Mouse (Mus musculus): ENCODE data around the gene Trim65. TPM values are rescaled to one million over a fixed set of nuclear protein-coding genes. Genes with fewer than 3 reads are reported as not detected.

Trim65 gene
- total RNA-seq (2021) = 1 to 10 TPM; 4.2 to 6.6 TPM
- long read RNA-seq, experiment 1, full-length matches to known transcripts = 3 of 4 reads
- long read RNA-seq, experiment 1, partial matches to known transcripts = 1 of 4 reads
- long read RNA-seq, experiment 1, other reads (novel, unspliced or antisense) = 0 of 4 reads
- long read RNA-seq, experiment 2, full-length matches to known transcripts = 4 of 4 reads
- long read RNA-seq, experiment 2, partial matches to known transcripts = 0 of 4 reads
- long read RNA-seq, experiment 2, other reads (novel, unspliced or antisense) = 0 of 4 reads

DNA sequence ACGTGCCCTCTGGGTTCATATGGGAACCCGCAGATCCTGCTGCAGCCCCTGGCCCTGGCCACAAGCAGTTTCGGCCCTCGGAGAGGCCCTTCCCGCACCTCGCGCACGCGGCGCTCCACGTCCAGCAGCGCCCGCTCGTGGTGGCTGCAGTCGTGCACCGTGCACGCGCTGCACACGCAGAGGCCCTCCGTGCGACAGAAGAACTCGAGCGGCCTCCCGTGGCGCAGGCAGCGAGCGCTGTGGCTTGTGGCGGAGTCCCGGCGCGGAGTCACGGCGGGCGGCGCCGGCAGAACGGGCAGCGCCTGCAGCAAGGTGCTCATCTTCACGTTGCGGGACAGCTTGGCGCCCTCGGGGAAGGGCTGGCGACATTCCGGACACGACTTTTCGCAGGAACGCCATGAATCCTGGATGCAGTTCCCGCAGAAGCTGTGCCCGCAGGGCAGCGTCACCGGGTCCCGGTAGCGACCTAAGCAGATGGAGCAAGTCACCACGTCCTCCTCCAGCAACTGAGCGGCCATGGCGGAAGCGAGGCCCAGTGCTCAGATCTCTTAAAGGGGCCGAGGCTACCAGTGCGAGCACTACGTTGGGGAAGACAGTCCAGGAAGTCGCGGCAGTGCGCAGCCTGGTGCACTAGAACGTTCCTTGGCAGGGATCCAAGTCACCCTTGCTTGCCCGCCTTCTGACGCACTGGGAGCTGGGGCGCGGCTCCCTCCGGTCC lies at the start of gene Trim65:
Gene Trim65, minus strand, starts transcription at position 641 of the 718 bp plus-strand sequence.
- peak; percentile 95 for DNase-seq
- intact Hi-C loops (cut with DNase I) = loop anchor here (1.0 to 5.0 kb wide), 3 partner anchors 20 to 98 kb away; partner anchors contain the start of gene Unk
- Histone ChIP-seq H3K4me3 (peak within 1 kb of the TSS; percentile 79), H3K27ac (peak within 1 kb of the TSS; percentile 99)
- peak; percentile 96 for TF ChIP-seq CTCF (IDR thresholded peaks at IDR 0.05)

DNA sequence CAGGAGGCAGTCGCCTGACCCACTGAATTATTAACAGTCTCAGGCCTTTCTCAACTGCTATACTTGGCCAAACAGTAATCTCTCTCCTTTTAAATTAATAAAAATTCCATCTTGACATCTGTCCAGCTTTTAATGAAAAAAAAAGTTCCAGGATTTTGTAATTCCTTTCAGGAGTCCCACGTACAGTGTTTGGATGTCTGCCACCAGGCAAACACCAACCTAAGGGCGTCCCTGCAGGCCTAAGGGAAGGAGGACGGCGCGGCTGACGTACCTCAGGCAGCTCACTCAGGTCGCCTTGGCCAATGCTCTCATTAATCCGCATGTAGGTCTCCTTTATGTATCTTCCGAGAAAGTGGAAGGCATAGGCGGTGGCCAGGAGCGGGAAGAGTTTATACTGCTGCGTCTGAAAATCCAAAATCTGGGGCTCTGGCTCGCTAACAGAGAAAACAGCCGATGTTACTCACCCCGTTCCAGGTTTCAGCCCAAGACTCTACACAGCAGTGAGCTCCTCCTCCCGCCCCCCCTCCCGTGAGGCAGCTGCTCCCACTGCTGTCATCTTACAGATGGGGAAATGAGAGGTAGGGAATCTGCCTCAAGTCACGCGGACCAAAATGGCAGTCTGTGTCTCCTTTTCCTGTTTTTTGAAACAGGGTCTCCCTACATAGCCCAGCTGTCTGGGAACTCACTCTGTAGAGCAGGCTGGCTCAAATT lies 47.6 kb upstream of the Trim65 start:
- Histone ChIP-seq H3K27ac (no peak overlapping the region), H3K4me3 (no peak overlapping the region)
- DNase-seq = no peak
- TF ChIP-seq CTCF (IDR thresholded peaks at IDR 0.05) = no peak
- intact Hi-C loops (cut with DNase I) = no loop called here

DNA sequence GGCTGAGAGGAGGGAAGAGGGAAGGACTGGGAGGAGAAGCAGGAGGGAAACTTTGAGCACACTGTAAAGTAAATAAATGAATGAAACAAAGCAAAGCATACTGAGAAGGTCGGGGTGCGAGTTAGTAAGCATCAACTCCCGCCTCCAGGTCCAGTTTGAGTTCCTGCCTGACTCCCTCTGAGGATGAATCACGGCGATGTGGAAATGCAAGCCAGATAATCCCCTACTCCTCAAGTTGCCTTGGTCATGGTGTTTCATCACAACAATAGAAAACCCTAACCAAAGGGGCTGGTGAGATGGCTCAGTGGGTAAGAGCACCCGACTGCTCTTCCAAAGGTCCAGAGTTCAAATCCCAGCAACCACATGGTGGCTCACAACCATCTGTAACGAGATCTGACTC lies 45.1 kb upstream of the Trim65 start:
- H3K4me3 ChIP-seq = no peak overlapping the region
- no peak overlapping the region for H3K27ac ChIP-seq
- TF ChIP-seq CTCF (IDR thresholded peaks at IDR 0.05) = no peak
- no peak for DNase-seq
- intact Hi-C loops (cut with DNase I) = no loop called here

DNA sequence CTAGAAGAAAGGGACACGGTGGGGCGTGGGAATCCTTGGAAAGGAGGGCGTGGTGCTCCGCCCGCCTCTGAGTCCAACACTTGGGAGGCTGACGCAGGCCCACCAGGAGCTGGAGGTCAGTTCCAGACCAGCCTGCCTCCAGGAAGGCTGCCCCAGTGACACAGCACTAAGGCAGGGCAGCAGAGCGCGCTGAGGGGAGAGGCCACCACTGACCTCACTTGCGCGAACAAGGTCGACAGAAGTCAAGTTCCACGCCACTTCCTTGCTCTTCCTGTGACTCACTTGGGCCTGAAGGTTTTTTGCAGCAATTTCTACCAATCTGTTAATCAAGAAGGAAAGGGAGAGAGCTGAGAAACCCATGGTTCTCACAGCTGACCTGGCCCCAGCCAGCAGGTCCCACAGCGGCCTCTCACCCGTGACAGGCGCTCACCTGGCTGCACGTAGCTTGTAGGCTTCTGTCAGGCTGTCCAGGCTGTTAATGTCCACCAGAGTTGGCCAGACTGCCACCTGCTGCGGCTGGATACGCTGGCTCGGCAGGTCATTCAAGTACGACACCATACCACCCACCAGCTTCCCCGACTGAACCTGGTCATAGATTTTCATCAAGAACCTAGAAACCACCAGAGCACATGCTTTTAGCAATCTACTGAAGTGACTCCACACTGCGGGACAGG lies 44.0 kb upstream of the Trim65 start:
- H3K27ac ChIP-seq = no peak overlapping the region

DNA sequence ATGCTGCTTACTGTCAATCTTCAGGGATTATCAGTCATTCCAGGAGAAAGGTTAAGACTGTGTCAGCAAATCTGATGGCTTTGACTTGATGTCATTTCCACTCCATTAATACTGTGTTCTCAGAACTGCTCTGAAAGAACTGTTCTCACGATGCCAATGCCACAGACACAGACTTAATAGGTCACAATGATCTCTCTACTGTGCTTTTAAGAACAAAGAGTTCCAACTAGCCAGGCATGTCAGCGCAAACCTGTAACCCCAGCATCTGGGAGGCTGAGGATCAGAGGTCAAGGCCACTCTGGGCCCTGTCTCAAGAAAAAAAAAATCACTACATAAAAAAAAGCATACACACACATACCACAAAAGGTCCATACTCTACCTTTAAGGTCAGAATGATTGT lies 41.0 kb upstream of the Trim65 start:
- H3K4me3 ChIP-seq = no peak overlapping the region
- no peak for DNase-seq
- TF ChIP-seq CTCF (IDR thresholded peaks at IDR 0.05) = no peak
- intact Hi-C loops (cut with DNase I) = no loop called here
- no peak overlapping the region for H3K27ac ChIP-seq

More for the DNA sequence above, 44.0 kb upstream of the Trim65 start:
- H3K4me3 ChIP-seq = no peak overlapping the region
- no peak for DNase-seq
- TF ChIP-seq CTCF (IDR thresholded peaks at IDR 0.05) = no peak
- intact Hi-C loops (cut with DNase I) = no loop called here

DNA sequence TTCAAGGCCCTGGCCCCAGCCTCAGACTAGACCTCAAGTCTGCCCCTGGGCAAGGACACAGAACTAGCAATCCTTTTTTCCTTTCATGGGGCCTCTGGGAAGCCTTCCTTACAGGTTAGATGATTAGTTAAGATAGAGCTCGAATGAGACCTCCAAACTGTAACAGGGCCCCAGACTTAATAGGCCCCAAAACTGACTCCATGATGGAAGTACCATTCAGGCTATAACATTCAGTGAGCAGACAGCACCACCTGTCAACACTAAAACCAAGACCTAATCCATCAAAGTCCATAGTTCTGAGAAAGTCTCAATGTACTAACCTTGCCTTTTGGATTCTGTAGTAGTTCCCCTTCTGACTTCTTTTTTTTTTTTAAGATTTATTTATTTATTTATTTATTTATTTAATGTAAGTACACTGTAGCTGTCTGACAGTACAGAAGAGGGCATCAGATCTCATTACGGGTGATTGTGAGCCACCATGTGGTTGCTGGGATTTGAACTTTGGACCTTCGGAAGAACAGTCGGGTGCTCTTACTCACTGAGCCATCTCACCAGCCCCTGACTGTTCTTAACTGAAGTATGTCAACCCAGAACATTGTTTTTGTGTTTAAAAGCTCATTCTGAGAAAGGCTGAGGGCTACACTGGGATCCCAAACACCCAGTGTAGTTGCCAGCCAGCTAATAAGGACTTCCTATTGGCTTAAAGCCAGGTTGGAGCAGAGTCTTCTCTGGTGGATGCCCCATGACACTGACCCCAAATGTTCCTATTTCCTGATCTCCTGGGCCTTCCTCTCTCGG lies 39.3 kb upstream of the Trim65 start:
- no peak for TF ChIP-seq CTCF (IDR thresholded peaks at IDR 0.05)
- DNase-seq = no peak
- intact Hi-C loops (cut with DNase I) = no loop called here
- no peak overlapping the region for H3K4me3 ChIP-seq
- H3K27ac ChIP-seq = no peak overlapping the region

DNA sequence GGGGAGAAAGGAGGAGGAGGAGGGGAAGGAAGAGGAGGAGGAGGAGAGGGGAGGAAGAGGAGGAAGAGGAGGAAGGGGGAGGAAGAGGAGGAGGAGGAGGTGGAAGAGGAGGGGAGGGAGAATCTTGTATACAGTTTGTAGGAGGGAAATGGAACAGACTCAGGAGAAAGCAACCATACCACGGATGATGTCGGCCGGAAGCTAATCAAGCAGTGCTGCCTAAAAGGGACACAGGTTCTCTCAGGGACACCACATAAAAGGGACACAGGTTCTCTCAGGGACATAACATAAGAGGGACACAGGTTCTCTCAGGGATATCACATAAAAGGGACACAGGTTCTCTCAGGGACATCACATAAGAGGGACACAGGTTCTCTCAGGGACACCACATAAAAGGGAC lies 38.3 kb upstream of the Trim65 start:
- Histone ChIP-seq H3K4me3 (no peak overlapping the region), H3K27ac (no peak overlapping the region)
- intact Hi-C loops (cut with DNase I) = no loop called here
- DNase-seq = no peak
- TF ChIP-seq CTCF (IDR thresholded peaks at IDR 0.05) = no peak

DNA sequence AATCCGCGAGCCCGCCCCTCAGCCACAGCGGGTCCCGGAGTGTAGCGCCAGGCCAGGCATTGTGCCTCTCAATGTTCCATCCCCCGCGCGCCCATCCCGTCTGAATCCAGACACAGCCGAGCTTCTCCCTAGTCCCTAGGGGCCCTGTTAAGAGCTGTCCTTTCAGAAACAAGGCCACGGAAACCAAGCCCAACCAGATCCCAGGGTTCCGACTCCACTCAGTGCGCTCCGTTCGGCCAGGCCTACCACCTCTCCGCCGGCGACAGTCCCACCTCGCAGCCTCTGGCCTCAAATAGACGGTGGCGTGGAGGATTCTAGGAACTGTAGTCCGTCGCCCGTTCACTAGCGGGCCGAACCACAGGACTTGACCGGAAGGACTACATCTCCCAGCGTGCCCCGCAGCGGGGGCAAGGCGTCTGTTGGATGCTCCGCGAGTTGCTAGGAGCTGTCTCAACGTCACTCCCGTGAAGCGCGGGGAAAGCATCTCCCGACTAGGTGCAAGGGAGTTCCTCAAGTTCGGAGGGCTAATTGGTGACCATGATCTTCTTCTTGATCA lies 37.0 kb upstream of the Trim65 start, which contains the start of gene Fbf1:
Gene Fbf1, minus strand, starts transcription at position 283 of the 556 bp plus-strand sequence.
- intact Hi-C loops (cut with DNase I) = no loop called here
- Histone ChIP-seq H3K27ac (peak within 1 kb of the TSS; percentile 89), H3K4me3 (peak within 1 kb of the TSS; percentile 88)
- peak; percentile 2; the same call in 1 of the 2 replicates for TF ChIP-seq CTCF (IDR thresholded peaks at IDR 0.05)
- DNase-seq = peak; percentile 96

DNA sequence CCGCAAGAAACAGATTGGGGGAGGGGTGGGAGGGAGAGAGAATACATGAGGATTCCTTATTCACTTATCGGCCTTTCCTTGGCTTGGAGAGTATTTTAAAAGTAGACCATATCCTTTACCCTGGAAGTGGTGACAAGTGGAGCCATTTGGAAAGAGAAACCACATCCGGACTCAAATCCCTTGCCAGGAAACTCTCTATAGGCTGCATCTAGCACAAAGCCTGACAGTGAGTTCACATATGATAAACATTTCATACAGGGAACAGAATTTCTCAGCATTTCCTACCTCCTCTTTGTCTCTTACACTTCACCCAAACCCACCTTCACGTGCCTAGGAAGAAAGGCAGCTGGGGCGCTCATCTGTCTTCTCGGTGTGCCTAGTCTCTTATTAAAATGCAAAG lies 36.3 kb upstream of the Trim65 start:
- intact Hi-C loops (cut with DNase I) = no loop called here
- TF ChIP-seq CTCF (IDR thresholded peaks at IDR 0.05) = no peak
- no peak for DNase-seq
- Histone ChIP-seq H3K27ac (peak overlapping the region; percentile 89), H3K4me3 (peak overlapping the region; percentile 88)

DNA sequence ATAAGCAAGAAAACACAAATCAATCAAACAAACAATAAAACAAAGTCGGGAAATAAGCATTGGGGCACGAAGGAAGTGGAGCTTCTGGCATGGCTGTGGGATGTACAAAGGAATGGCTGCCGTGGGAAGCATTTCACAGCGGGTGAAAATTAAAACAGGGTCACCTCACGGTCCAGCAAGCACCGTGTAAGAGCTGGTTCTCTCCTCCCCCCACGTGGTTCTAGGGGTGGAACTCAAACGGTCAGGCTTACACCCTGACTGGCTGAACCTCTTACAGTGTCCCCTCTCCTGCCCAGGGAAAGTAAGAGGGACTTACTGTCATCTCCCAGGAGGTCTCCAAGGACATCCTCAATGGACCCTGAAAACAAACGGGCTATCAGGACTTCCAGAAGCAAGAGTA lies 32.1 kb upstream of the Trim65 start:
- Histone ChIP-seq H3K27ac (no peak overlapping the region), H3K4me3 (no peak overlapping the region)
- DNase-seq = no peak
- no peak for TF ChIP-seq CTCF (IDR thresholded peaks at IDR 0.05)
- intact Hi-C loops (cut with DNase I) = no loop called here

DNA sequence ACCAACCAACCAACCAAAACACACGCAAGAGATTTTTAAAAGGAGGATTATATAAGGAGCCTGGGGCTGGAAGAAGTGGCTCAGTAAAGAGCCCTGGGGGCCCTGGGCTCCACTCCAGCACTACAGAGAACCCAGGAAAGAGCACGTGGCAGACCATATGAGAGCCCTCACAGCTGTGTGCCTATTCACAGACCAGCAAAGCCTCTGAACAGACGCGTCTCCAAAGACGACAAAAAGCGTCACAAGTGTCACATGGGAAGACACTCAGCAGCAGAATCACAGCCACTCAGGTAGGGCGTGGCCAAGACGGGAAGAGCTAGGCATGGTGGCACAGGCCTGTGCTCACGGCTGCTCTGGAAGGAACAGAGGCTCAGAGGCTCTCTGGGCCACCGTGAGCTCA lies 31.2 kb upstream of the Trim65 start:
- Histone ChIP-seq H3K27ac (no peak overlapping the region), H3K4me3 (no peak overlapping the region)
- no peak for TF ChIP-seq CTCF (IDR thresholded peaks at IDR 0.05)
- DNase-seq = no peak
- intact Hi-C loops (cut with DNase I) = no loop called here
